Mouse (Mus musculus) spleen, postnatal 4 days (tissue): ENCODE results near the gene Zfp410.

ENCODE experiments used
- DNase-seq, 2 experiments: peaks; one replicate each; pipeline ENCODE4 v3.0.0; 2022; ENCODE audit warnings: low spot score in 2 of 2

Zfp410 gene

GRCm38 (mm10) chr12:84361555-84362489 lies 45.2 kb downstream of the Zfp410 start, which contains the start of the genes Coq6 and Fam161b:
Gene Coq6, plus strand, starts transcription at chr12:84361657.
Gene Fam161b, minus strand, starts transcription at chr12:84361833.
- peak; percentile 91 to 95 for DNase-seq

- DNase-seq: no peak
Observed at GRCm38 (mm10) chr12:84362872-84363271, 46.2 kb downstream of the Zfp410 start.

DNA sequence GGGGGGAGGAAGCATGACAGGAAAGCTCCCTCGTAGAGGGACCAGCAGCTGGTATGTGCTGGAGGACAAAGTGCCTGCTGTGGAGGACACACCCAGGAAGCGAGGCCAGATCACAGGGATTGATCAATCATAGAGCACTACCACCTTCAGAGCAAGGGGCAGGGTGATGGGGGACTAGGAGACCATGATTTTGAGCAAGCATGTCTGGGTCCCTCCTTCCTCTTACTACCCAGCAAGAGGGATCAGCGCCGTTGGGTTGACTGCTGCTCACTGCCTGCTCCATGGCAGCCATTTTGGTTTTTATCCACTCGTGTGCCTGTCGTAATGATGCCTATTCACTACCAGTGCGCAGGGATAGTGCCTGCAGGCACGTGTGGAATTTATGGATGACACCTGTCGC lies 47.6 kb downstream of the Zfp410 start:
- no peak for DNase-seq

- no peak for DNase-seq
Observed at GRCm38 (mm10) chr12:84365137-84365536, 48.5 kb downstream of the Zfp410 start.

DNA sequence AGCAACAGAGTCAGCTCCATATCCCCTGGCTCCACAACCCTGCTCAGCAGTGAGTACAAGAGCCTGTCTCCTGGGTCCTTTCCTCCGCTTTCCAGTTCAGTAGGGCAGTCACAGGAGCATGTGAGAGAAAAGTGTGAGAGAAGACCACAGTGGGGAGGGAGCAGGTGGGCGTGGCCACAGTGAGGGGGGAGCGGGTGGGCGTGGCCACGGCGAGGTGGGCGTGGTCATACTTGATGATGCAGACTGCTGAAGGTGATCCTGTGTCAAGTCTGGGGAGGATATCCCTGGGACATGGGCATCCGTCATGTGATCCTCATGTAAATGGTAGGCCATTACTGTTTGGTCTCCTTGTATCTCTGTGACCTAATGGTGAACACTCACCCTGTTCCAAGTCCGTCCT lies 50.3 kb downstream of the Zfp410 start:
- peak in 1 of 2 experiments; percentile 26 for DNase-seq

DNA sequence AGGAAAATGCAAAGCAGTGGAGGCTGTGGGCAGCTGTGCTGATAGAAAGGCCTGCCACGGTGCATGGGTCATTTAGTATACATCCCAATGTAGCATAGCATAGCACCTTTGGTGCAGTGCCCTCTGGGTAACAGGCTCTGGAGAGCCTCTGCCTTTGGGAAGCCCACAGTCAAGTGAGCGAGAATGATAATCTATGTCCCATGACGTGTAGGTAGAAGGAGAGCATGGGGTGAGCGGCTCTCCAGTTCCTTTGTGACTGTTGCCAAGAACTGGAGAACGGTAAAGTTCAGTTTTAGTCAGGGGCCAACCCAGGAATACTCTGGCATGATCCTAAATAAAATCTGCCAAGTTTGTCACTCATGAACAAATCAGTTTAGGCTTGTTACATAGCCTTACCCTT lies 55.0 kb downstream of the Zfp410 start:
- DNase-seq: no peak

- no peak for DNase-seq
Observed at GRCm38 (mm10) chr12:84373831-84374481, 57.3 kb downstream of the Zfp410 start.

DNA sequence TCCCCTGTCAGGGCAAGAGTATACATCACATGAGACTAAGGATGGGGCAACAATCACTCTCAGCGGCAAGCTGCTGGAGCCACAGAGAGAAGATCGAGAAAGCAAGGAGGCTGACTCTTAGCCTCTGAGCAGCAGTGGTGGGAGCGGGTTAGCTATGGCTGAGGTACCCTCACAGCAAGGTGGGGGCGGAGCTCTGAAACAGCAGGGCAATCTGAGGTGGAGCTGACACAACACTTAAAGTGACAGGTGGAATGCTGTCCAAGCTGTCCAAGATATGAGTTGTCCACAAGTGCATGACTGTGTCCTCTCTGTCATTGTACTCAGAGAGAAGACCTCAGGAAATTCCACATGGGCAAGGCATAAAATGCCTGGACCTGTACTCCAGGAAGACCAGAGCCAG lies 65.7 kb downstream of the Zfp410 start:
- DNase-seq: no peak

DNA sequence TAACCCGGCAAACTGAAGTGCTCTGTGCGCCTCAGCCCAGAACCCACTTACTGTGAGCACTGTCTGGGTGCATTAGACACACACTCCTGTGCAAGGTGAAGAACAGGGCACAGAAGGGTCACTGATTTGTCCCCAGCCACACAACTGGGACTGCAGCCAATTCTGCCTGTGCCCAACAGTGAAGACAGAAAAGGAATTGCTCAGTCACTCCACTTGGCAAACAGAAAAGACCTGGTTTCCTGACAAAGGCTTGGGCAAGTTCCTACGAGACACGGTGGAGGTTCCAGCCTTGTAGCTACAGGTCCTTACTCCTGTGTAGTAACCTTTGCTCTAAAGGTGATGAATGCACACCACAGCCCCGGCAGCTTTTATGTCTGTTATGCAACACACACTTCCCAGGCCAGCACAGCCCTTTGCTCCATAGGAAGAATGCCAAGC lies 68.0 kb downstream of the Zfp410 start:
- DNase-seq: no peak

DNA sequence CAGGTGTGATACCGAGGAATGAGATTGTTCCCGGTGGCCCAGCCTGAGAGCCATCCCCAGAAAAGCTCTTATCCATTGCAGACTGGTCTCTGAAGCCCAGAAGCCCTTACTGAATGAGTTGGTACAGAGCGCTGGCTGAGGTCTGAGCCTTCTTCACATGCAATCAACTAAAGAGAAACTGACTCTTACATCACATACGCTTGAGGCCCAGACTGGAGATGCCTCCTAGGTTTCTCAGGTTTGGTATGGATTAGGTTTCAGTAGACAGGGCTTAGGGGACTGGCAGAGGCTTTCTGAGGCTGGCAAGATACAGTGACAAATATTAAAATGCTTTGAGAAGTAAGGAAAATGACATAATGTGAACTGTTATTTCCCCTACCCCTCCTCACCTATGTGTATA lies 68.8 kb downstream of the Zfp410 start:
- DNase-seq: no peak

DNA sequence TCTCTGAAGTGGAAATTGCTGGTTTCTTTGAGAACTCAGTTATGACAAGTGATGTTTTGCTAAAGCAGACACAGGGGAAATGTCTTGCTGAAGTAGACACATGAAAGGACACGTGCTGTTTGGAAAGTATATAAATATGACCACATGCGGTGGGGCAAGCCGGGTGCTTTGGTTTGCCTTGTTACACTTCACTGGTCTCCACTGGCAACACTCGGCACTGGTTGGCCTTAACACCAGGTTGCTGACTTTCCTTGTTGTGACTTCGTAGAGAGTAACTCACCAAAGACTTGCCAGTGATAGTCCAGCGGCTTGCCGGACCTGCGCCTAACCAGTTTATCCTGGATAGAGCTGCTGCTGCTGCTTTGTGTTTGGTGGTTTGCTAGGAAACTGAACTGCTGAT lies 71.4 kb downstream of the Zfp410 start:
- DNase-seq: no peak

DNA sequence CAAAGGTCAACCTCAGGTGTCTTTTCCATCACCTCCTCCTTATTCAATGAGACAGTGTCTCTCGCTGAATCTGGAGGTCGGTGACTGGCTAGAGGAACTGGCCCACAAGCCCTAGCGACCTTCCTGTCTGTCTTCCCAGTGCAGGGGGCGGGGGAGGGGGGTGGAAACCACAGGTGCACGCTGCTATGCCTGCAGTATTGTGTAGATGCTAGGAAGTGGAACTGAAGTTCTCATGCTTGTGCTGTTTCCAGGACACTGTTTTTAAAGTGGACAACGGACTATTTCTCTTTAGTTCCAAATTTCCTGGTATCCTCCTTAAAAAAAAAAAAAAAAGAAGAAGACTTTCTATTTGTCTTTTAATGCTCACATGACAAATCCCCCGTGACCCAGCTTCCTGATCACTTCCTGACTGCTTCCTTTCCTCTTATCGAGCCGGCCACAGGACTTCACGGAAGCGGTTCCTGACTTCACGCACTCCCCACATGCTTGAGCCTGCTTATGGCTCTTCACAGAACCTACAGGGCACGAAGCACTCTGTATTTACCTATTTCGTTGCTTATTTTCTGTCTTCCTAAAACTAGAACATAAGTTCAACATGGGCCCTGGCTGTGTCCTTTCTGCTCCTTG lies 72.2 kb downstream of the Zfp410 start:
- DNase-seq: no peak

DNA sequence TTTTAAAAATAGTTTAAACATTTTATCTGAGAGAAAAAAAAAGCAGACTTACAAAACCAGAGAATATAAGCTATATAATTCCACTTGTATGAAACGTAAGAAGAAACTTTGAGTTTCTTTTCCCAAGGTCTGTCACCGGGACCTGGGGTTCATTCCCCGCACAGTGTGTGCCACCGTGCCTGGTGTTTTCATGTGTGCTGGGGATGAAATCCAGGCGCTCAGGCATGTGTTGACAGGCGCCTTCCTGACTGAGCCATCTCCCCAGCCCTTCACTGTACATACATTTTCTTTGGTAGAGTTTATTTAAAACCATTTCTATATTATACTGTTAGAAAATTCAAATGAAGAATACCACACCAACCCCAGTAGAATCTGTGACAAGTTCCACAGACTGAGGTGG lies 73.7 kb downstream of the Zfp410 start:
- no peak for DNase-seq

- DNase-seq: no peak
Observed at GRCm38 (mm10) chr12:84392681-84393080, 76.0 kb downstream of the Zfp410 start.
